In the genomic region with DNA sequence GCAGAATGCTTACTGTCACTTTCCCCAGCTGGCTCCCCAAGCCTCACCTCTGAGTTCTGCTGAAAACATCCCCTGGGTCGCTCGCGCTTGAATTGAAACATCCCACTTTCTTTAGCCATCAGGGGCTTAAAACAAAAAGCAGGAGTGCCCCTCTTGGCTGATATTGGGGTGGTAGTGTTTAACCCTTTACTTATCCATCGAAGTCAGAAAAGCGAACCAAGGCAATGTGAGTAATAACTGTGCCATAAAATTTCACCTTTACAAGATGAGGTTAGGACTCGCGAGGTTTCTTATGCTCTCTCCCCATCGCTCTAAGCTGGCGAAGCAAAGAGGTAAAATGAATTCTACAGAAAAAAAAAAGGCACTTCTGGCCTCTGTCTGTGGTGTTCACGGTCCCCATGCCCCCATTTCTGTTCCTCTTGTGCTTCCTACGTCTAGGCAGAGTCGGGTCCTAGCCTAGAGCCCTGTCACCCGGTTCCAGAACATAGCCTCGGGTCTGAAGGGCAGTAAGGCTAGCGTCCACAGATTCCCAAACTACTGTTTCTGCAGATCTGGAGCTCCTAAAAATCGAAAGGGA, we compare ENCODE assay signal across 7 mouse cellular contexts. TPM values are rescaled to one million over a fixed set of nuclear protein-coding genes. Genes with fewer than 3 reads are reported as not detected.
DNase-seq lines count a peak whose midpoint lies in the region; ATAC-seq and TF ChIP-seq lines count a peak whose summit lies in the region.

No protein-coding gene starts in this region.

- DNase-seq in hindbrain, embryonic 10.5 days (ENCODE audit: low spot score), result peak; percentile 40
- no peak for DNase-seq in embryonic facial prominence, embryonic 11.5 days (ENCODE audit: low spot score)
- no peak for DNase-seq in cerebellum, adult 11-12 months
- no peak for DNase-seq in layer of hippocampus, adult 2 months (ENCODE audit: low spot score in 2 of 2)

- under 1% methylated on average over 16 of the region's 16 CpGs for WGBS in hindbrain, embryonic 10.5 days
- under 1% methylated on average over 16 of the region's 16 CpGs for WGBS in hindbrain, embryonic 16.5 days
- WGBS in embryonic facial prominence, embryonic 11.5 days, result 1% methylated on average over 16 of the region's 16 CpGs
- WGBS in hindbrain, embryonic 13.5 days, result 1% methylated on average over 16 of the region's 16 CpGs
- under 1% methylated on average over 16 of the region's 16 CpGs for WGBS in midbrain, embryonic 15.5 days

- peak overlapping the region; percentile 65 for H3K27ac ChIP-seq in hindbrain, embryonic 10.5 days
- no peak overlapping the region for H3K27ac ChIP-seq in hindbrain, embryonic 16.5 days (ENCODE audit: low read depth, low read length)
- H3K27ac ChIP-seq in embryonic facial prominence, embryonic 11.5 days (replicated peaks; ENCODE audit: low read depth, low read length), result peak overlapping the region; percentile 72; the same call in 1 of the 2 replicates
- no peak overlapping the region for H3K27ac ChIP-seq in hindbrain, embryonic 13.5 days
- no peak overlapping the region for H3K27ac ChIP-seq in midbrain, embryonic 15.5 days
- no peak overlapping the region for H3K27ac ChIP-seq in layer of hippocampus, adult 2 months

- no peak for ATAC-seq in hindbrain, embryonic 16.5 days
- ATAC-seq in embryonic facial prominence, embryonic 11.5 days (replicated peaks; ENCODE audit: insufficient number of reproducible peaks, low FRiP score, low TSS enrichment, low read depth), result no peak
- ATAC-seq in hindbrain, embryonic 13.5 days (ENCODE audit: low FRiP score), result no peak
- ATAC-seq in midbrain, embryonic 15.5 days (replicated peaks), result no peak

- no peak overlapping the region for H3K9ac ChIP-seq in hindbrain, embryonic 16.5 days (ENCODE audit: low read depth, low read length)
- peak overlapping the region; percentile 59 for H3K9ac ChIP-seq in embryonic facial prominence, embryonic 11.5 days (replicated peaks; ENCODE audit: low read length)
- no peak overlapping the region for H3K9ac ChIP-seq in hindbrain, embryonic 13.5 days
- H3K9ac ChIP-seq in midbrain, embryonic 15.5 days, result no peak overlapping the region

- H3K4me1 ChIP-seq in hindbrain, embryonic 10.5 days (replicated peaks), result peaks cover 58% of the 10 kb centered on the region
- peaks cover 3% of the 10 kb centered on the region for H3K4me1 ChIP-seq in hindbrain, embryonic 16.5 days (ENCODE audit: control insufficient read depth, insufficient read depth, low read depth, low read length)
- H3K4me1 ChIP-seq in embryonic facial prominence, embryonic 11.5 days (ENCODE audit: control insufficient read depth, insufficient read depth, low read length), result peaks cover 13% of the 10 kb centered on the region
- peaks cover 25% of the 10 kb centered on the region for H3K4me1 ChIP-seq in hindbrain, embryonic 13.5 days (replicated peaks)
- H3K4me1 ChIP-seq in midbrain, embryonic 15.5 days, result peaks cover 23% of the 10 kb centered on the region

- no peaks in the 10 kb centered on the region for H3K9me3 ChIP-seq in hindbrain, embryonic 10.5 days
- no peaks in the 10 kb centered on the region for H3K9me3 ChIP-seq in hindbrain, embryonic 16.5 days (ENCODE audit: control insufficient read depth, low read length)
- no peaks in the 10 kb centered on the region for H3K9me3 ChIP-seq in embryonic facial prominence, embryonic 11.5 days (replicated peaks; ENCODE audit: control insufficient read depth, low read length)
- no peaks in the 10 kb centered on the region for H3K9me3 ChIP-seq in hindbrain, embryonic 13.5 days
- H3K9me3 ChIP-seq in midbrain, embryonic 15.5 days, result no peaks in the 10 kb centered on the region

- no peaks in the 10 kb centered on the region for H3K36me3 ChIP-seq in hindbrain, embryonic 10.5 days
- H3K36me3 ChIP-seq in hindbrain, embryonic 16.5 days (ENCODE audit: control insufficient read depth, insufficient read depth, low read length), result no peaks in the 10 kb centered on the region
- H3K36me3 ChIP-seq in embryonic facial prominence, embryonic 11.5 days (replicated peaks; ENCODE audit: control insufficient read depth, insufficient read depth, low read depth, low read length), result no peaks in the 10 kb centered on the region
- no peaks in the 10 kb centered on the region for H3K36me3 ChIP-seq in hindbrain, embryonic 13.5 days
- H3K36me3 ChIP-seq in midbrain, embryonic 15.5 days (replicated peaks), result no peaks in the 10 kb centered on the region

- H3K4me3 ChIP-seq in hindbrain, embryonic 10.5 days, result peak overlapping the region; percentile 57
- H3K4me3 ChIP-seq in hindbrain, embryonic 16.5 days (ENCODE audit: low read length), result no peak overlapping the region
- H3K4me3 ChIP-seq in embryonic facial prominence, embryonic 11.5 days (ENCODE audit: low read depth, low read length), result peak overlapping the region; percentile 31
- 0 out of 2 replicates have a peak overlapping the region, but pooled peaks have one; percentile 12 for H3K4me3 ChIP-seq in hindbrain, embryonic 13.5 days
- no peak overlapping the region for H3K4me3 ChIP-seq in midbrain, embryonic 15.5 days
- H3K4me3 ChIP-seq in layer of hippocampus, adult 2 months, result no peak overlapping the region

- peaks cover 100% of the 10 kb centered on the region for H3K27me3 ChIP-seq in hindbrain, embryonic 10.5 days (ENCODE audit: insufficient read depth, poor library complexity, severe bottlenecking)
- peaks cover 50% of the 10 kb centered on the region for H3K27me3 ChIP-seq in hindbrain, embryonic 16.5 days (replicated peaks; ENCODE audit: control insufficient read depth, insufficient read depth, low read length)
- H3K27me3 ChIP-seq in embryonic facial prominence, embryonic 11.5 days (ENCODE audit: control insufficient read depth, insufficient read depth, low read length), result peaks cover 29% of the 10 kb centered on the region
- H3K27me3 ChIP-seq in hindbrain, embryonic 13.5 days, result peaks cover 99% of the 10 kb centered on the region
- H3K27me3 ChIP-seq in midbrain, embryonic 15.5 days (replicated peaks), result peaks cover 83% of the 10 kb centered on the region

- no peak for TF ChIP-seq CTCF in layer of hippocampus, adult 2 months (conservative IDR thresholded peaks at IDR 0.05)

- H3K4me2 ChIP-seq in hindbrain, embryonic 16.5 days (ENCODE audit: low read length), result no peak overlapping the region
- H3K4me2 ChIP-seq in embryonic facial prominence, embryonic 11.5 days (ENCODE audit: low read depth, low read length), result peak overlapping the region; percentile 61
- no peak overlapping the region for H3K4me2 ChIP-seq in hindbrain, embryonic 13.5 days
- H3K4me2 ChIP-seq in midbrain, embryonic 15.5 days, result 0 out of 2 replicates have a peak overlapping the region, but pooled peaks have one; percentile 57

RNA-seq across cellular contexts. Expression of a gene that starts 10.5 kb away (rescaled TPM):
- 1.4 and 1.6 TPM in 2 replicates for polyA plus RNA-seq in hindbrain, embryonic 10.5 days (2016; fragmentation: Nextera tagmentation; extraction: Ambion mirVana)
- 1.0 and 1.3 TPM in 2 replicates for polyA plus RNA-seq in hindbrain, embryonic 16.5 days (2015; fragmentation: Nextera tagmentation; extraction: Ambion mirVana)
- 1.2 and 1.5 TPM in 2 replicates for polyA plus RNA-seq in embryonic facial prominence, embryonic 11.5 days (2014; fragmentation: Nextera tagmentation; extraction: Ambion mirVana)
- 0.99 and 1.1 TPM in 2 replicates for polyA plus RNA-seq in hindbrain, embryonic 13.5 days (2015; fragmentation: Nextera tagmentation; extraction: Ambion mirVana)
- 0.56 and 1.1 TPM in 2 replicates for polyA plus RNA-seq in midbrain, embryonic 15.5 days (2015; fragmentation: Nextera tagmentation; extraction: Ambion mirVana)
- not detected for total RNA-seq in layer of hippocampus, adult 2 months (2021)

Comparison
In these comparisons a context has a peak if more than half of its experiments do, and no peak if none do; other contexts are left out.
1. H3K27ac ChIP-seq: peak in hindbrain, embryonic 10.5 days (single experiment) and embryonic facial prominence, embryonic 11.5 days (single experiment); none in hindbrain, embryonic 16.5 days (single experiment), hindbrain, embryonic 13.5 days (single experiment), midbrain, embryonic 15.5 days (single experiment) and layer of hippocampus, adult 2 months (single experiment).
2. H3K4me3 ChIP-seq: peak in hindbrain, embryonic 10.5 days (single experiment), embryonic facial prominence, embryonic 11.5 days (single experiment) and hindbrain, embryonic 13.5 days (single experiment); none in hindbrain, embryonic 16.5 days (single experiment), midbrain, embryonic 15.5 days (single experiment) and layer of hippocampus, adult 2 months (single experiment).
3. H3K4me2 ChIP-seq: peak in embryonic facial prominence, embryonic 11.5 days (single experiment) and midbrain, embryonic 15.5 days (single experiment); none in hindbrain, embryonic 16.5 days (single experiment) and hindbrain, embryonic 13.5 days (single experiment).